Mouse (Mus musculus) liver, embryonic 11.5 days (tissue): ENCODE measurements around the gene Olfr1419. TPM values are rescaled to one million over a fixed set of nuclear protein-coding genes. Genes with fewer than 3 reads are reported as not detected.
"Not testable (repeated sequence)": the region's sequence is repeated elsewhere in the genome, so short reads cannot be mapped to it uniquely, and the experiment has no call there.

ENCODE experiments used
- ATAC-seq: fragments of 200-750 bp; cut with Nextera tagmentation; replicated peaks from 2 replicates; pipeline ENCODE4 v1.8.0; 2017; ENCODE audit warnings: moderate number of reproducible peaks, mild to moderate bottlenecking, moderate TSS enrichment, moderate library complexity; ENCODE audit not compliant: low FRiP score
- DNase-seq: peaks from one replicate; pipeline ENCODE4 v3.0.0-alpha.2; 2017; ENCODE audit warnings: low spot score
- H3K27ac ChIP-seq: fragments of 300-500 bp; sonication (generic); 2 replicates; pipeline ENCODE4 v1.5.1; 2014; ENCODE audit warnings: mild to moderate bottlenecking, low read depth, low read length, control low read depth
- H3K27me3 ChIP-seq: fragments of 300-500 bp; sonication (generic); replicated peaks from 2 replicates; pipeline ENCODE4 v1.6.1; 2014; ENCODE audit warnings: low read length, mixed read lengths; ENCODE audit not compliant: control insufficient read depth, insufficient read depth
- H3K36me3 ChIP-seq: fragments of 300-500 bp; sonication (generic); 2 replicates; pipeline ENCODE4 v1.6.1; 2014; ENCODE audit warnings: mild to moderate bottlenecking, low read length, moderate library complexity, mixed read lengths; ENCODE audit not compliant: control insufficient read depth, insufficient read depth
- H3K4me1 ChIP-seq: fragments of 300-500 bp; sonication (generic); replicated peaks from 2 replicates; pipeline ENCODE4 v1.6.1; 2014; ENCODE audit warnings: low read length, mixed read lengths; ENCODE audit not compliant: control insufficient read depth, insufficient read depth
- H3K4me2 ChIP-seq: fragments of 300-500 bp; sonication (generic); 2 replicates; pipeline ENCODE4 v1.6.1; 2014; ENCODE audit warnings: mild to moderate bottlenecking, control low read depth, moderate library complexity
- H3K4me3 ChIP-seq: fragments of 300-500 bp; sonication (generic); 2 replicates; pipeline ENCODE4 v1.5.1; 2014; ENCODE audit warnings: low read depth, low read length, control low read depth
- H3K9ac ChIP-seq: fragments of 300-500 bp; sonication (generic); 2 replicates; pipeline ENCODE4 v1.6.1; 2014; ENCODE audit warnings: low read depth, low read length, control low read depth
- H3K9me3 ChIP-seq: fragments of 300-500 bp; sonication (generic); 2 replicates; pipeline ENCODE4 v1.6.1; 2016; ENCODE audit warnings: low read length, inconsistent platforms, mixed read lengths; ENCODE audit not compliant: control insufficient read depth
- WGBS: fragments of 180-500 bp; shearing (Covaris S2); extraction: QIAGEN DNeasy Blood & Tissue Kit; methylation state at CpG from one replicate; pipeline ENCODE4 v1.1.7; 2014; 5-methylcytosine and 5-hydroxymethylcytosine counted together
- polyA plus RNA-seq: library from polyadenylated mRNA; unstranded; fragments of >200 nt; fragmentation: Nextera tagmentation; extraction: Ambion mirVana; gene quantifications from 2 replicates; pipeline ENCODE4 v1.2.1, GENCODE M21; 2014

Olfr1419 gene
- polyA plus RNA-seq, 1 experiment from 2014 or later, result not detected

DNA sequence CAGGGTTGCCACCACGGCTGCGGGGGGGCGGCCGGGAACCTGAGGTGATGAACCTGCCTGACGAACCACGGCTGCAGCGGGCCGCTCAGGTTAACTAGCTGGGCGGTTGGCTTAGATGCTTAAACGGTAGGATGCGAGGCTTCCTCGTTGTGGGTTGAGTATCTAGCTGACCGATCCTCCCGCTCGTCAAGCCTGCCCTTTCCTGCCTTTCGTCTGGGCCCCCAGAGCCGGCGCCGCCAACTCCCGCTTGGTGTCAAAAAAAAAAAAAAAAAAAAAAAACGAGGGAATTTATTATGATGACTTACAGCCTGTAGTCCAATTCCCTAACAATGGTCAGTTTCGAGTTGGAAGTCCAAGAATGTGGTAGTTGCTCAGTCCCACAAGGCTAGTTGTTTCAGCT lies 3.5 kb upstream of the Olfr1419 start:
- not testable (repeated sequence) for H3K27ac ChIP-seq, H3K27me3 ChIP-seq, DNase-seq, H3K4me1 ChIP-seq, H3K4me3 ChIP-seq, H3K36me3 ChIP-seq, H3K9me3 ChIP-seq, H3K4me2 ChIP-seq, ATAC-seq, H3K9ac ChIP-seq
- WGBS, result 43% methylated on average over 22 of the region's 22 CpGs

DNA sequence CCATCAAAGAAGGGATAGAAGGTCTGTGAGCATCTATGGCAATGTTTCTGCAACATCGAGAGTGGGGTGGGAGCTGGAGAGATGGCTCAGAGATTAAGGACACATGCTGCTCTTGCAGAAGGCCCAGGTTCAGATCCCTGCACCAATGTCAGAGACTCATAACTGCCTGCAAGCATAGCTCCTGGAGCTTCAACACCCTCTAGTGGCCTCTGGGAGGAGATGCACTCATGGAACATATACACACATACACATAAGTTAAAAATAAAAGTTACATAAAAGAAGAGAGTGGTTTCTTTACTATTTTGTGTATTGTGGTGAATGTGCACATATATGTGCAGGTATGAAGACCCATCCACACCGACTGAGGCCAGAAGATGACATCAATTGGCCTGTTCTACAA lies 7.1 kb downstream of the Olfr1419 start:
- H3K4me2 ChIP-seq, result no peak overlapping the region
- H3K36me3 ChIP-seq, result no peaks in the 10 kb centered on the region
- DNase-seq (no peak), ATAC-seq (no peak)
- 73% methylated on average over 2 of the region's 2 CpGs for WGBS
- H3K9me3 ChIP-seq, result no peaks in the 10 kb centered on the region
- no peaks in the 10 kb centered on the region for H3K27me3 ChIP-seq
- no peaks in the 10 kb centered on the region for H3K4me1 ChIP-seq
- H3K4me3 ChIP-seq, result no peak overlapping the region
- no peak overlapping the region for H3K27ac ChIP-seq
- H3K9ac ChIP-seq, result no peak overlapping the region

GRCm38 (mm10) chr19:11860966-11861365 lies 13.9 kb downstream of the Olfr1419 start, which contains the start of gene Olfr1418:
Gene Olfr1418, minus strand, starts transcription at chr19:11861066.
- DNase-seq, result no peak
- 80% methylated on average over 1 of the region's 1 CpGs for WGBS
- no peaks in the 10 kb centered on the region for H3K36me3 ChIP-seq
- H3K4me1 ChIP-seq, result no peaks in the 10 kb centered on the region
- no peak within 1 kb of the TSS for H3K27ac ChIP-seq
- no peak within 1 kb of the TSS for H3K4me3 ChIP-seq
- H3K27me3 ChIP-seq, result no peaks in the 10 kb centered on the region
- ATAC-seq, result no peak
- no peak within 1 kb of the TSS for H3K9ac ChIP-seq
- H3K4me2 ChIP-seq, result no peak within 1 kb of the TSS
- no peaks in the 10 kb centered on the region for H3K9me3 ChIP-seq

- no peak overlapping the region for H3K27ac ChIP-seq
- H3K9ac ChIP-seq, result no peak overlapping the region
- H3K36me3 ChIP-seq, result no peaks in the 10 kb centered on the region
- whole genome bisulfite sequencing, result 75% methylated on average over 6 of the region's 6 CpGs
- H3K4me3 ChIP-seq, result no peak overlapping the region
- no peaks in the 10 kb centered on the region for H3K9me3 ChIP-seq
- no peaks in the 10 kb centered on the region for H3K27me3 ChIP-seq
- no peaks in the 10 kb centered on the region for H3K4me1 ChIP-seq
- DNase-seq (no peak), ATAC-seq (no peak)
- H3K4me2 ChIP-seq, result no peak overlapping the region
Measured at GRCm38 (mm10) chr19:11856506-11856905, 18.4 kb downstream of the Olfr1419 start.

DNA sequence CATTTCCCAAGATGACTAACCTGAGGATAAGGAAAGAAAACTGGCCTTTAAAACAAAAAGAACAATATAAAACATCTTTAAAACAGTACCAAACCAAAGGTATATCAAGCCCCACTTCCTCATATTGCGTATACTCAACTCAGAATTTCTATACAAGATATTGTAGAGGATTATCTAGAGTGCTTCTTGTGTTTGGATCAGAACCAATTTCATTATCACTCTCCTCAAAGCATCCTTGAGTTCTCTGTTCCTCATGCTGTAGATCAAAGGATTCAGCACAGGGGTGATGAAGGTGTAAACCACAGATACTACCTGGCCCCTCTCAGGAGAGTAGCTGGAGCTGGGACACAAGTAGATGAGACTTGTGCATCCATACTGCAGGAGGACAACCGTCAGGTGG lies 20.1 kb downstream of the Olfr1419 start:
- no peaks in the 10 kb centered on the region for H3K4me1 ChIP-seq
- no peak for DNase-seq
- H3K27me3 ChIP-seq, result no peaks in the 10 kb centered on the region
- H3K9me3 ChIP-seq, result no peaks in the 10 kb centered on the region
- no peak overlapping the region for H3K4me2 ChIP-seq
- no peak overlapping the region for H3K9ac ChIP-seq
- ATAC-seq, result no peak
- no peak overlapping the region for H3K27ac ChIP-seq
- WGBS, result 74% methylated on average over 2 of the region's 2 CpGs
- H3K4me3 ChIP-seq, result no peak overlapping the region
- H3K36me3 ChIP-seq, result no peaks in the 10 kb centered on the region

- WGBS, result 43% methylated on average over 4 of the region's 4 CpGs
- ATAC-seq (no peak), DNase-seq (no peak)
- no peak overlapping the region for H3K4me3 ChIP-seq
- H3K4me1 ChIP-seq, result no peaks in the 10 kb centered on the region
- no peak overlapping the region for H3K27ac ChIP-seq
- no peaks in the 10 kb centered on the region for H3K27me3 ChIP-seq
- H3K9ac ChIP-seq, result no peak overlapping the region
- H3K9me3 ChIP-seq, result no peaks in the 10 kb centered on the region
- no peaks in the 10 kb centered on the region for H3K36me3 ChIP-seq
- H3K4me2 ChIP-seq, result no peak overlapping the region
Measured at GRCm38 (mm10) chr19:11852652-11853051, 22.3 kb downstream of the Olfr1419 start.

DNA sequence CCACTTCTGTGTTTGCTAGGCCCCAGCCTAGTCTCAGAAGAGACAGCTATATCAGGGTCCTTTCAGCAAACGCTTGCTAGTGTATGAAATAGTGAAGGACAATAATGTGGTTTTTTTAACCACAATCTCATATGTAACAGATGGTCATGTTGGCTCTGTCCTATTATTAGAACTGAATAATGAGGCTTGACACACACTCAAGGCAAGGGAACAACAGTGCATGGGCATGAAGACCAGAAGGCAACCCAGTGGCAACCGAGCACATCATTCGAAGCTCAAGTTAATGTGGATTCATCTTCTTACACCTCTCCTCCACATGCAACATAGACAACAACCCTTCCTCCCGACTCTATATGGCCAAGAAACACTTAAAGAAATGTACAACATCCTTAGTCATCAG lies 28.6 kb downstream of the Olfr1419 start:
- ATAC-seq (no peak), DNase-seq (no peak)
- Histone ChIP-seq H3K9me3 (no peaks in the 10 kb centered on the region), H3K4me3 (no peak overlapping the region), H3K9ac (no peak overlapping the region), H3K27me3 (no peaks in the 10 kb centered on the region), H3K4me2 (no peak overlapping the region), H3K4me1 (no peaks in the 10 kb centered on the region), H3K36me3 (no peaks in the 10 kb centered on the region), H3K27ac (no peak overlapping the region)
- 76% methylated on average over 4 of the region's 4 CpGs for WGBS

GRCm38 (mm10) chr19:11839119-11839518 lies 35.8 kb downstream of the Olfr1419 start, which contains the start of gene Olfr1417:
Gene Olfr1417, minus strand, starts transcription at chr19:11839219.
- WGBS, result 71% methylated on average over 4 of the region's 4 CpGs
- no peak within 1 kb of the TSS for H3K9ac ChIP-seq
- H3K36me3 ChIP-seq, result no peaks in the 10 kb centered on the region
- no peaks in the 10 kb centered on the region for H3K9me3 ChIP-seq
- H3K4me1 ChIP-seq, result no peaks in the 10 kb centered on the region
- DNase-seq, result no peak
- H3K4me2 ChIP-seq, result no peak within 1 kb of the TSS
- ATAC-seq, result no peak
- no peak within 1 kb of the TSS for H3K27ac ChIP-seq
- no peak within 1 kb of the TSS for H3K4me3 ChIP-seq
- no peaks in the 10 kb centered on the region for H3K27me3 ChIP-seq

DNA sequence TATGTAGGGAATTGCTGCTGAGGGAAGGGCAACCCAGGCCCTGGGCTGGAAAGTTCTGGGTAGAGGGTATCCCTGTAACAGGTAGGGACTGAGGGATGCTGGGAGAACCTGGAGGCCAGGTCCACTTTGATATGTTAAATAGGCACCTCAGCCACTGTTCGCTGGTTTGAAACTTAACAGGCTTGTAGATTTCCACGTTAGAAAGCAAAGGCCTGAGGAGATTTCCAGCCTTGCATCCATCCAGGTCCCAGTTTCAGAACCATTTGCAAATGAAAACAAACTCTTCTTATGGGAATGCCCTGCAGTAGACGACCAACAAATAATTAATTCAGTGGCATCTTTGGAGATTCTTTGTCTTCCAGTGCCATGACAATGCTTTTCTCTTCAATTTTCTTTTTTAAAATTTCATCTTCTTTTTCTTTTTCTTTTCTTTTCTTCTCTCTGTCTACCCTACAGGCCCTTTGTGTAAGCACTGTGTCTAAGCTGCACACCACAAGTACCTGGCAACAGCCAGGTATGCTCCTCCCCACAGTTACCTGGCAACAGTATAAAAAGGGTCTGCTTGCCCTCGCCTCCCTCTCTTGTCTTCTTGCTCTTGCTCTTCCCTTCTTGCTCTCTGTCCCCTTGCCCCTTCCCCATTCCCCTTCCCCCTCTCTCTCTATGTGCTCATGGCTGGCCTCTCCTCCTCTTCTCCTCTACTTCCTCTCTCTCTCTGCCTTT lies 51.4 kb downstream of the Olfr1419 start:
- Histone ChIP-seq H3K4me2 (no peak overlapping the region), H3K4me3 (no peak overlapping the region), H3K36me3 (no peaks in the 10 kb centered on the region), H3K27me3 (peaks cover 16% of the 10 kb centered on the region), H3K4me1 (0 out of 2 replicates have a peak, but pooled peaks cover 5% of the 10 kb centered on the region), H3K9me3 (no peaks in the 10 kb centered on the region), H3K27ac (no peak overlapping the region), H3K9ac (no peak overlapping the region)
- 39% methylated on average over 4 of the region's 4 CpGs for WGBS
- DNase-seq (no peak), ATAC-seq (no peak)
